Mouse (Mus musculus): ENCODE measurements around the gene Kcng1.

- TF ChIP-seq CTCF (IDR thresholded peaks at IDR 0.05; ENCODE audit: borderline replicate concordance, insufficient read depth, low read length), result no peak
- no peak for TF ChIP-seq POLR2A (IDR thresholded peaks at IDR 0.05; ENCODE audit: low read depth, low read length)
Measured at GRCm38 (mm10) chr2:168330421-168331070, 49.0 kb upstream of the Kcng1 start.

All from embryonic fibroblast, embryonic 13.5 days (primary cell).